Mouse (Mus musculus): Measurements from ENCODE around the gene Zfp524.
A peak's percentile ranks its signal among the peaks of the same experiment; 100 is the strongest.
"Not testable (repeated sequence)": the region's sequence is repeated elsewhere in the genome, so short reads cannot be mapped to it uniquely, and the experiment has no call there.

Gene Zfp524

DNA sequence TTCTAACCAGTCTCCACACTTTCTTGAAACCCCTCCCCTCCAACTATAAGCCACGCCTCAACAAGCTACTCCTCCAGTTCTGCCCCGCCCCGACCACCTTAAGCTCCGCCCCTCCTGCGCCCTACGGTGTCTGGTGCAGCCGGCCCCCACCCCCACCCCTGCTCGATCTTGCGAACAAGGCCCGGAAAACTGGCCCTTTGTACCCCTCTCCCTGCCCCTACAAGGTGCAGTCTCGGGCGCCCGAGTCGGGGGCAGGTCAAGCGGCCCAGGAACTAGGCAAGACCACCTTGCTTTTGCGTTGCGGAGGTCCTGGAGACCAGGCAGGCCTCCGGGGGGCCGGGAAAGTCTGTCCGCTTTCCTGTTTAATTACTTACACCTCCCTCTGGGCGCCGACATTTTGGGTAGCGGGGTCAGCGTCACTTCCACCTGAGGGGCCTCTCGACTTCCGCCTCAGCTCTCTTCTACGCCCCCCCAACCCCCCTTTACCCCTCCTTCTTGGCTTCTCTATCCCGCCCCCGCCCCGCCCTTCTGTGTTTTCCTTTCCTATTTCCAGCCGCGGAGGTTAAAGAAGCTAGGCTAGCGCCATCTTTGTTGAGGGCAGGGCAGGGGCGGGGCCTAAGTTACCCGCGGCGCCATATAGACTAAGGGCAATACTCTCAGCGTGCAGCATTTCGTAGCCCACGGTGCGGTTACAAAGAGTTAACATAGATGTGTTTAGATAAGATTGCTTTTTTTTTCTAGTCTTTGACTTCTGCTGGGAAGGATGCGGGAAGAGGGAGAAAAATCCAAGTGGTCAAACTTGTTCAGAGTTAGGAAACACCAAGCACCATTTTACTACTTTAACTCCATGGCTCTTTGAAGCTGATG lies at the start of gene Zfp524, which contains the start of gene Fiz1:
Gene Zfp524, plus strand, starts transcription at position 165 of the 867 bp plus-strand sequence.
Gene Fiz1, minus strand, starts transcription at position 447 of the 867 bp plus-strand sequence.
- peak; percentile 92 for DNase-seq (ENCODE audit: low read depth)

DNA sequence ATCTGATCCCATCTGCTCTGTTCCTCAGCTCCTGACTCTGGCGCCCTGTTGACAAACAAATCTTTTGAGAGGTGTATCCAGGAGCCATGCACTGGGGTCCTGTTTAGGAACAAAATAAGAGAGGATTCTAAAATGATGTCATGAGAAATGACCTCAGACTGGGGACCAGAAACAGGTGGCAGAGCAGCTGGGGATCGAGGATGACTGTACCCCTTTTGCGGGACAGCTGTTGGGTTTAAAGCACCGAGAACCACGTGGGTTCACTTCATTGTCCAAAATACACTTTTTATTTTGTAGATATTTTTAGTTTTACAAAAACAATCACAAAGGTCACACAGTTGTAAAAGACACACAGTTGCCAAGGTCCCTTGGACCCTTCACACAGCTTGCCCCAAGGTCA lies 49.2 kb upstream of the Zfp524 start:
- no peak for DNase-seq (ENCODE audit: low read depth)

DNA sequence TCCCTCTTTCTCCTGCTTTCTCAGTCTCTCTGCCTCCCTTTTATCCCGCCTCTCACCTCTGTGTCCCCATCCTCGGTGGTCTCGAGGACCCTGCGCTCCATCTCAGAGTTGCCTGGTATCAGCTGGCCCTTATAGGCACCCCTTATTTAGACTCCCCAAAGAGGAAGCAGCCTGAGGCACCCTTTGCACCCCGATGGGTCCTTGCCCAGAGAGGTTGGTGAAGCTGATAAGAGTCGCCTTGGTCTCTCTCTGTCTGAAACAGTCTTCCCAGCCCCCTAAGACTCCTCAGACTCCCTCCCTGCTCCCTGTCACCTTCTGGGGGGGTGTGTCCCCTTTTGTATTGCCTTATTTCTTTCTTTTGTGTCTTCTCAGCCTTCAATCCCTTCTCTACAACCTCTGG lies 43.1 kb upstream of the Zfp524 start, which contains the start of gene Sbk3:
Gene Sbk3, minus strand, starts transcription at position 101 of the 400 bp plus-strand sequence.
- DNase-seq (ENCODE audit: low read depth): no peak

DNA sequence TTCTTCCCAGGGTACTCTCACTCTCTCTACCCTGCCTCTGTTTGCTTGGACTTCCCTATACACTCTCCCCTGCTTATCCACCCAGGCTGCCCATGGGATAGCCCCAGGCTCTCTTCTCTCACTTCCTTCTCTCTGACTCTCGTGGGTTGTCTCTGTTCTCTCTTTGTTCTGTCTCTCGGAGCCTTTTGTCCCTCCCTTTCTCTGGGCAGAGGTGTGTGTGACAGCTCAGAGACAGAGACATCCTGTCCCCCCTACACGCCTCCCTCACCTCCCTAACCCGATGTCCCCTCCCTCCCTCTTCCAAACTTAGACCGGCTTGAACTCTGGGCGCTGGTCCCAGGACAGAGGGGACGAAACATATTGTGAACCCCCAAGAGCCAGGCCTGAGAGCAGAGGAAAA lies 42.5 kb upstream of the Zfp524 start:
- DNase-seq (ENCODE audit: low read depth): no peak

DNA sequence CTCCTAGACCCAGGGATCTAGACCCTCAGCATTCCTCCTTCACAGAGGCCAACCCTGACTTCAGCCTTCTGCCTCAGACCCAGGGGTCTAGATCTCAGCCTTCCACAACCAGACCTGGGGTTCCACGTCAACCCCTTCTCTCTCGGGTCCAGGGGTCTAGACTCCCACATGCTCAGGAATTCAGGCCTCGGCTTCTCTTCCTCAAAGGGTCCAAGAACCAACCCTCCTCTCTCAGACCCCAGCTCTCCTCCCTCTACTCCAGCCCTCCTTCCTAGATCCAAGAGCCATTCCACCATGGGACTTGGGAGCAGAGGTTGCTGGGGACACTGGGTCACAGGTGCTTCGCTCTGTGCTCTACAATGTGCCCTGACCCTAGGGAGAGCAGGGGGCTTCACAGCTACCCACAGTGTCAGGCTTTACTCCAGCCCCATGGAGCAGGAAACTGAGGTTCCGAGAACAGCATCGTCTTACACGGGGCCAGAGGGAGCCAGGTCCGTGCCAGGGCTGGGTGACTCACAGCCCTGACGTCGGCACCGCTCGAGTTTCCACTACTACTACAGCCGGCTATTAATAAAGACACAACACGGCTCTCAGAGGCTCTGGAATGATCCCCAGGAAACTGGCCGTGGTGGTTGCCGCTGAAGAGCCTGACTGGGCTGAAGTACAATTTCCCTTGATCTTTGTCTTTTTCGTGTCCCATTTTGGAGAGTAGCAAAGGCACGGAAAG lies 41.7 kb upstream of the Zfp524 start:
- DNase-seq (ENCODE audit: low read depth): peak; percentile 89

DNA sequence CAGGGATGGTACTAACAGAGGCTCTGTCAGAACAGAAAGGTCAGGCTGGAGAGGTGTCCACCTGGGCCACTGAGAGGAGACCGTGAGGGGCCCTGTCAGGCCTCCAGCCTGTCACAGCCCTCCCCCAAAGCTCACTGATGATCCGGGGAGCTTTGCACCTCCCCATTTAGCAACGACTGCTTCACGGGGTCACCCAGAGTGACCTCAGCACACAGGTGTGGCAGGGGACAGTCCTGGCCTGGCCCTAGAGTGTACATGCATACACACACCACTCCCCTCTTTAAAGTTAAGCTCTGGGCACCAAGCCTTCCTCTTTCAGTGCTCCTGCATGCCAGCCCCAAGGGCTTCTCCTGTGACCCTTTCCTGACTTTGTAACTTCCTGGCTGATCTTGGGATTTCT lies 38.8 kb upstream of the Zfp524 start:
- DNase-seq (ENCODE audit: low read depth): no peak

DNA sequence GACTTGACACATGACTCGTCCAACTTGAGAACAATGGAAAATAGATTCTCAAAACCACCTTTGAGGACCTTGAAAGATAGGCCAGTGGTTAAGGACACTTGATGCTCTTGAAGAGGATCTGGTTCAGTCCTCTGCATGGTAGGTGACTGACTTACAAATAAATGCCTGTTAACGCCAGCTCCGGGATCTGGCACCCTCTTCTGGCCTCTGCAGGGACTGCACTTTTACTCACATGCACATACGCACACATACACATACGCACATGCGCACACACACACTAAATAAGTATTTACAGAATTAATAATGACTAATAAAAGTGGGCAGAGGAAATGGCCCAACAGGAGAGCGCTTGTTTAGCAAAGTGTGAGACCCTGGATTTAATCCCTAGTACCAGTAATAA lies 37.4 kb upstream of the Zfp524 start:
- no peak for DNase-seq (ENCODE audit: low read depth)

DNA sequence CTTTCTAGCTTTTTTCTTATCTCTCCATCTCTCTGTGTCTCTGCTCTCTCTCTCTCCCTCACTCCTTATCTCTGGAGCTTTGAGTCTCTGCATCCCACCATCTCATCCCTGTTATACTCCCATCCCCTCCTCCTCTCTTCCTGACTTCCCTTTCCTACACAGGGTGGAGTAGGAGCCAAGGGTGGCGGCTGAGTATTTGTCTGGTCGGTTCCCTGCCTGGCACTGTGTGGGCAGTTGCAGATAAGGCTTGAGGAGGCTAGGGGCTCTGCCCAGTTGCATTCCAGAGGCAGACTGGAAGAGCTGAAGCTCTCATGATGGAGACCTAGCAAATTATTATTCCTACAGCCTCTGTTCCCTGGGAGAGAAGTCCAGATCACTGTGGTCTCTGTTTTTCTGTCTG lies 26.0 kb upstream of the Zfp524 start:
- no peak for DNase-seq (ENCODE audit: low read depth)

DNA sequence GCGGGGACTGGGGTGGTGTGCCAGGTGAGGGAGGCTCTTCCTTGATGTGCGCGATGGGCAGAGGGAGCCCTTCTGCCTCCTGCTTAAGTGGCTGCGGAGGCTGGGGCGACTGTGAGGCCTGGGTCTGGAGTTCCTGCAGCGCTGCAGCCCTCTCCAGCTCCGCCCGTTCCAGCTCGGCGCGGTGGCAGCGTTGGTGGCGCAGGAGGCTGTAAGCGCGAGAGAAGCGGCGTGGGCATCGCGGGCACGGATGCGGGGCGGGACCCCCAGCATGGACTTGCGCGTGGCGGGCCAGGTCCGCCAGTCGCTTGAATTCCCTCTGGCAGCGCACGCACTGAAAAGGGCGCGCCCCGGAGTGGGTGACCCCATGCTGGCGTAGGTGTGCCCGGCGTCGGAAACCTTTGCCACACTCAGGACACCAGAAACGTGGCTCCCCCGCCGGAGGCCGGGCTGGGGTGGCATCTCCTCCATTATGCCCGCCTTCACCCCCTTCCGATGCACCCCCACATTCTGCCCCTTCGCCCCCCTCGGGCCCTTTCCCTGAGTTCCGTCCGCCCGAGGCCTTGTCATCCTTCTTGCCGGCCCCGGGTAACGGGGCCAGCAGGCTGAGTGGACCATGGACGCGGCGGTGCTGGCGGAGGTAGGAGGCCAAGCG lies 20.7 kb upstream of the Zfp524 start:
- DNase-seq (ENCODE audit: low read depth): no peak

DNA sequence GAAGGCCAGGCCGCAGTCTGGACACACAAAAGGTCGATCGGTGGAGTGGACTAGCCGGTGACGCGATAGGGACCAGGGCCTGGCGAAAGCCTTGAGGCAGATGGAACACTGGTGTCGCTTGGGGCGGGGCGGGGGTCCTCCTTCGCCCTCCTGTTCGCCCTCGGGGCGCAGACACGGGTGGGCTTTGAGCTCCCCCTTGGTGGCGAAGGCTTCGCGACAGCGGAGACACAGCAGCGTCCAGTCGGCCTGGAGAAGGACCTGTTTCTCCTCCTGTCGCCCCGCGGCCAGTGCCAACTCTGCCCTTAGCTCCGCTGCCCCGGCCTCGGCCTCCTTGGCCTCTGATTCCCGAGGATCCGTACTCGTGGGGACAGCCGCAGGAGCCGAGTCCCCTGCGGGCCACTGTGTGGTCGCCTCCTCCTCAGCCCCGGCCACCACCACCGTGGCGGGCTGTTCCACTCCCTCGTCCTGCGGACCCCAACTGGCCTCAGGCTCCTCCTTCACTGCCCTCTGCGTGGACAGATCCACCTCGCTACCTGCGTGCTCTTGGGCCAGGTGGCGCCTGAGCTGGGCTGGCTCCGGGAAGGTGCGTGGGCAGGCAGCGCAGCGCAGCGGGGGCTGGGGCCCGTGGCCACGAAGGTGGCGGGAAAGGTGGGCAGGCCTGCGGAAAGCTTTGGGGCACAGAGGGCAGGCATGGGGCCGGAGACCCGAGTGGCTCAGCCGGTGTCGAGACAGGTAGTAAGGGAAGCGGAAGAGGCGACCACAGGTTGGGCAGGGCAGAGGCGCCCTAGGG lies 20.0 kb upstream of the Zfp524 start:
- DNase-seq (ENCODE audit: low read depth): no peak

DNA sequence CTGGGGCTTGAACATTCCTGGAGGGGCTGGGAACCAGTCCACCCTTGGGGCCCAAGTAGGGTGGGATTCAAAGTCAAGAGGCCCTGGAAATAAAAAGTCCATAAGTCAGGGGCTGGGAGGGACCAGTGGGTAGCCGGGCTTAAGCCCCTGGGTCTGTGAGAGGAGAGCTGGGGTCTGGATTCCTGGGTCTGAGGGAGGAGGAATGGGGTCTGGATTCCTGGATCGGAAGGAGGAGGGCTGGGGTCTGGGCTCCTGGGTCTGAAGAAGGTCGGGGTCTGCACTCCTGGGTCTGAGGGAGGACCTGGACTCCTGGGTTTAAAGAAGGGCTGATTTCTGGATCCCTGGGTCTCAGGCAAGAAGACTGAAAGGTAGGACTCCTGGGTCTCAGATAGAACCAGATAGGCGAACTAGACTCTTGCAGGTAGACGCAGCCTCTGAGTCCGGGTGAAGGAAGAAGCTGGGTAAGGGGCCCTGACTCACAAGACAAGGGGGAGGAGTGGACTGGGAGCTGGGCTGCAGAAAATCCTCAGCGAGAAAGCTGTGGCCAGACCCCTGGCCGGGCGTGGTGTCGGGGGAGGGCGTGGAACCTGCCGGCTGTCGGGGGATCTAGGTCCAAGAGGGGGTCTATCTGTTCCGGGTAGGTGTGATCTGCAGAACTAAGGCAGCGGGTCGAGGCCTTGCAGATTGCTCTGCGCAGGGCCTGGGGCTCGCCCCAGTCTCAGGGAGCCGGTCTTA lies 18.8 kb upstream of the Zfp524 start:
- no peak for DNase-seq (ENCODE audit: low read depth)

DNA sequence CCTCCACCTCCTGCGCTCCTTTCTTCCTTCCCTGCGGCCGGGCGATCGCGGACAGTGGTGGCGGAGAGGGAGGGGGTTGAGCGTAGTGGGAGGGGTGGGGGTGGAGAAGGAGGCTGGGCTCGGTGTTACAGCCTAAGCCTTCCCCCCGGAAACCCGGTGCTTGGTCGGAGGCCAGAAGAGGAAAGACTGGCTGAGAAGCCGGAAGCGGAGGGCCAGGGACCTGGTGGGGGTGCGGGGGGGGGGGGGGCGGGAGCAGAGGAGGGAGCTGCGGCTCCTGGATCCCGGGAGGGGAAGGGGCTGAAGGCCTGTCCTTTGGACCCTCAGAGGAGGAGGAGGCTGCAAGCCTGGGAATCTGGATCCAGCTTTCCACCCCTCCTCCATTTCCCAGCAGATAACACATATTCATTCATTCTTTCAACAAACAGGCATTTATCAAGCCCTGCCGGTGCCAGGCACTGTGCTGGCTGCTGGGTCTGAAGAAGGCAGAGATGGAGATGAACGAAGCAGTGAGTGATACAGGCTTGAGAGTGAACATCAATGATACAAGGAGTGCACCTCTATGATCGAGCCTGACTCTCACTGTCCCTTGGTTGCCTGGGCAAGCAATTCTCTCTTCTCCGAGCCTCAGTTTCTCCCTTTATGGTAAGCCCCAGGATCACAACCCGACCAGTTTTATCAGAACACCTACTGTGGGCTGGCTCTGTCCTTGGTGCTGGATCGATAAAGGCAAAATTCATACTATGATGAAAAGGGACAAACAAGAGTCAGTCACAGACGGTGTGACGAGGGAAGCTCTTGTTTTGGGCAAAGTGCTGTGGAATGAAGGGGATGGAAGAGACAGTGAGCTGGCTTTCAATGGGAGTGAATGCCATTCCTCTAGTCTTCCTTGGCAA lies 18.0 kb upstream of the Zfp524 start, which contains the start of gene Zfp579:
Gene Zfp579, minus strand, starts transcription at position 156 of the 893 bp plus-strand sequence.
- DNase-seq (ENCODE audit: low read depth): peak; percentile 65

DNA sequence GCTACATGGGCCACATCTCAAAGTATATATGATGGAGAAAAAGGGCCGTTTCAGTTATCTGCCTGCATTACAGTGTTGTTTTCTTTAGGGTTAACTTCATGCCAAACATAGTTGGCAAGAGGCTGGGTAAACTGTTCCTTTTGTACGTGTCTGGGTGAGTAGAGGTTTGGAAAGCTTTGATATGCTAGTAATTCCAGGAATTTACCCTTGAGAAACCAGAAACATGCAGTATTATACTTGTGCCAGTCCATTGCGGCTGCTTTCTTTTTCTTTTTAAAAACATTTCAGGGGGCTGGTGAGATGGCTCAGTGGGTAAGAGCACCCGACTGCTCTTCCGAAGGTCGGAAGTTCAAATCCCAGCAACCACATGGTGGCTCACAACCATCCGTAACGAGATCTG lies 17.3 kb upstream of the Zfp524 start:
- DNase-seq (ENCODE audit: low read depth): no peak

DNA sequence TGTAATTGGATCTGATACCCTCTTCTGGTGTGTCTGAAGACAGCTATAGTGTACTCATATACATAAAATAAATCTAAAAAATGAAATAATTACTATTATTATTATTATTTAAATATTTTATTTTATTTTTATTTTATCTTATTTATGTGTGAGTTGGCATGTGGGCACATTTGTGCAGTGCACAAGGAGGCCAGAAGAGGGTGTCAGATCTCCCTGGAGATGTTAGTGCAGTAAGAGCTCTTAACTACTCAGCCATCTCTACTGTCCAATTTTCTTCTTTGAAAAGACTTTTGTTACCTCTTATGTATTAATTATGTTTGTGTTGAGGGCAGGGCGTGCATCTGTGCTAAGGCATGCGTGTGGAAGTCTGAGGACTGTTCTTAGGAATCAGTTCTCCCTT lies 14.3 kb upstream of the Zfp524 start:
- no peak for DNase-seq (ENCODE audit: low read depth)

DNA sequence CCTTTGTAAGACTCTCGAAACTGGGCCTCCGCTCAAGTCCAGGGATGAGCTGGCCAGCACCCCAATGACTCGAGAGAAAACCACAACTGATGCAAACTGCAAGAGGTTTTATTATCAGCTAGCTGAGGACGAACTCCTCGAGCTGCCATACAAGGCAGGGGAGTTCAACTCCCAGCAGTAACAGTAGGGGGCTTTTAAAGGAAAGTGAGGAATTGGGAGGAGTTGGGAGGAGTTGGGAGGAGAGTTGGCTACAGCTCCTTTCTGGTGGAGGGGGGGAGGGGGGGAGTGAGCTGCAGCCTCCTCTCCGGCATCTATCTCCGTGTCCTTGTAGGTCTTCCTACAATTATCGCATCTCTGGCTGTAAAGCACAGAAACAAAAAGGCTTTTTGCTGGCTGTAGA lies 11.3 kb upstream of the Zfp524 start:
- DNase-seq (ENCODE audit: low read depth): not testable (repeated sequence)

DNA sequence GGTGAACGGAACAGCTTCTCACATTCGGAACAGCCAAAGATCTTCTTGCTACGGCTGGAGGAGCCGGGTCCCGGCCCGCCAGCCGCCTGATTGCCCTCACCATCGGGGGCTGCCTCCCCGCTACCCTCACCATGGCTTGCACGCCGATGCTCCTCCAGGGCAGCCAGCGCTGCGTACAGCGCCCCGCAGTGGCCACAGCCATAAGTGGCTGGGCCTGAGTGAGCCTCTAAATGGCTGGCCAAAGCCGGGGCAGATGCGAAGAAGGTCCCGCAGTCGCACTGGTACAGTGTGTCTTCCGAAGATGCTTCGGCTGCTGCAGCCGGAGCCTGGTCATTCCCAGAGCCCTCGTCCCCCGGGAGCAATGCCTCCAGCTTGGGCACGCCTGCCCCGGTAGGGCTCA lies 6.0 kb upstream of the Zfp524 start:
- no peak for DNase-seq (ENCODE audit: low read depth)

DNA sequence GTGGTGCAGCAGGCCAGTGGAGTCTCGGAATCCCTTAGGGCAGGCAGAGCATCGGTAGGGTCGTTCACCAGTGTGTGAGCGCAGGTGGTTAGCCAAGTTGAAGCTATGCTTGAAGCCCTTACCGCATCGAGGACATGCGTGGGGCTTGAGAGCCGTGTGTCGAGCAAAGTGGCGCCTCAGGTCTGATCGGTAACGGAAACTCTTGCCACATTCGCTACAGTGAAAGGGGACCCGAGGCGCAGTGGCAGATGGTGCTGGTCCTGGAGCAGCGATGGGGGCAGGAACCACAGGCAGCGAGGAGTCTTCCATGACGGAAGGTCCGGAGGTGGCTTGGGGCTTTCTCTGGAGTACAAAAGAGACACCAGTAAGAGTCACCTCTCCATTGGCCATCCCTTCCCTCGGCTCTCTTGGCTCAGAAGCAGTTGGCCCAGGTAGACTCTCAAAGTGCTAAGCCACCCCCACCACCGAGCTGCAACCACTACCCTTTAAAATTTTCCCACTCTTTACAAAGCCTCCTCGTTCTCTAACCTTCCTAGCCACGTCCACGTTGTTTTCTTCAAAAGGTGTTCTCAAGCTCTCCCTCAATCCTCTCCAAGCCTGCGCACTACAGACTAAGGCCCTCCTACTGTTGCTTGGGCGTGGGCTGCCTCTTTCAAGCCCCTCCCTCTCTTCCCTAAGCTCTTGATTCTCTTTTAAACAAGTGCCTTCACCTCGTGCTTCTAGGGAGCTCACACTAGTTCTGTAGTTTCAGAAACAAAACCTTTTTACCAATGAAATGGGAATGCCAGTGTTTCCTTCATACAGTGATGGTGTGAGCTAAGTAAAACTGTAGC lies 1.3 kb upstream of the Zfp524 start:
- no peak for DNase-seq (ENCODE audit: low read depth)

DNA sequence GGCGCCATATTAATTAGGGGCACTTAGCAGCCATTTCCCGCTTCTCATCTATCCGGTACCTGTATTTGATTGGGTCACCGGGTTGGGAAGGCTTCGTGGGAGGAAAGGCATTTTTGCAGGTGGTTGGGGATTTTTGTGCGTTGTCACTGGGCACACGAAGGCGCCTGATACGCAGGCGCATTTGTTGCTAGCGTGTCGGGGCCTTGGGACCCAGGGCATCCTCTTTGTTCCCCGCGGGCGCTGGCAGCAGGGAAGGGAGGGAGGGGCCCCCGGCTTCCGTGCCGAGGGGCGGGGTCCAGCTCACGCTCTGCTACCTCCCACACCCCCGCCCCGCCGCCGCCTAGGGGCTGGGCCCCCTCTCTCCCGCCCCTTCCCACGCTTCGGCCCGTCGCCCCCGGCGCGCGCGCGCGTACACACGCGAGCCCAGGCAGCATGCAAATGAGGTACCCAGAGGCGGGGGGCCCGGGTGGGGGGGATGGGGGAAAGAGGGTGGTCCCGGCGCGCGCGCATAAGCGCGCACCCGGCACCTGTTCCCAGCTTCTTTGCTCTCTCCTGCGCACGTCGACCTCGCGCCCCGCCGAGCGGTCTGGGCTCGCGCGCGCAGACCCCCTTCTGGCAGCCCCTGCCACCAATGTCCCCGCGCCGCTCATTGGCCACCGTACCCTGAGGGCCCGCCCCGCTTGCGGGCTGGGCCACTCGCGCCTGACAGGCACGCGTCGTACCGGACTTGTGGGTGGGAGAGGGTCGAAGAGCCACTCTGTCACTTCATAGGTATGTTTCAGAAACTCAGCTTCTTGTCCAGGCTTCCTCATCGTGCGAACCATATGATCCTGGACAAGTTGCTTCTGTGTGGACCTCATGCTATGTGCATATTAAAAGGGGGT lies 1.1 kb downstream of the Zfp524 start, which contains the start of gene Gm44973:
Gene Gm44973, plus strand, starts transcription at position 379 of the 884 bp plus-strand sequence.
- DNase-seq (ENCODE audit: low read depth): peak; percentile 92

All from fibroblast of lung, adult 2 months (primary cell).